Mouse (Mus musculus): ENCODE data around the gene Chmp4b. TPM values are rescaled to one million over a fixed set of nuclear protein-coding genes. Genes with fewer than 3 reads are reported as not detected.

Chmp4b gene
- total and polyA plus RNA-seq, 3 experiments = 118 to 196 TPM; not detected in 1

DNA sequence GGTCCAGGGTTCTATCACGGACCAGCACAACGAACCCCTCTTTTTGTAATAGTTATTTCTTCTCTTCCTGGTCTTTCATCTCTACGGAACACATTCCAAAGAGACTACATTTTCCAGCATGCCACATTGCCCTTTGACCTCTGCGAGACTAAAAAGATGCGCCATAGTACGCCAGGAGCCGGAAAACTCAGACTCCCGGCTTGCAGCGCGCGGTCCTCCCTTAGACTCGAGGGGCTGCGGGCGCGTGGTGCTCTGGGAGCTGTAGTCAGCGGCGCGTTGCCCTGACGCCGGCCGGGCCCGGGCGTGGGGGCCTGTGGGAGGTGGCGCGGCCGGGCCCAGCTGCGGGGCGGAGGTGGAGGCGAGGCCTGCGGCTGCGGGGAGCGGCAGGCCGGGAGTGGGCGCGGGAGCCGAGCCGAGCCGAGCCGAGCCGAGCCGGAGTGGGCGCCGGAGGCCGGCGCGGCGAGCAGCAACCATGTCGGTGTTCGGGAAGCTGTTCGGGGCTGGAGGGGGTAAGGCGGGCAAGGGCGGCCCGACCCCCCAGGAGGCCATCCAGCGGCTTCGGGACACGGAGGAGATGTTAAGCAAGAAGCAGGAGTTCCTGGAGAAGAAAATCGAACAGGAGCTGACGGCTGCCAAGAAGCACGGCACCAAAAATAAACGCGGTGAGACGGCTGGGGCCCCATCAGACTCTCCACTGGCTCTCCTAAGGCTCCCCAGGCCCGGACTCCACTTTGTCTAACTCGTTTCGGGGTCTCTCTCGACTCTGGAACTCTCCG lies 5.4 kb downstream of the Chmp4b start (continued):
- TF ChIP-seq TBP (IDR thresholded peaks at IDR 0.05; ENCODE audit: low read depth, low read length) (peak; percentile 82), USF2 (IDR thresholded peaks at IDR 0.05; ENCODE audit: borderline replicate concordance in 1 of 2, insufficient read depth in 1 of 2, low read depth in 1 of 2, low read length in 2 of 2) (no peak)

DNA sequence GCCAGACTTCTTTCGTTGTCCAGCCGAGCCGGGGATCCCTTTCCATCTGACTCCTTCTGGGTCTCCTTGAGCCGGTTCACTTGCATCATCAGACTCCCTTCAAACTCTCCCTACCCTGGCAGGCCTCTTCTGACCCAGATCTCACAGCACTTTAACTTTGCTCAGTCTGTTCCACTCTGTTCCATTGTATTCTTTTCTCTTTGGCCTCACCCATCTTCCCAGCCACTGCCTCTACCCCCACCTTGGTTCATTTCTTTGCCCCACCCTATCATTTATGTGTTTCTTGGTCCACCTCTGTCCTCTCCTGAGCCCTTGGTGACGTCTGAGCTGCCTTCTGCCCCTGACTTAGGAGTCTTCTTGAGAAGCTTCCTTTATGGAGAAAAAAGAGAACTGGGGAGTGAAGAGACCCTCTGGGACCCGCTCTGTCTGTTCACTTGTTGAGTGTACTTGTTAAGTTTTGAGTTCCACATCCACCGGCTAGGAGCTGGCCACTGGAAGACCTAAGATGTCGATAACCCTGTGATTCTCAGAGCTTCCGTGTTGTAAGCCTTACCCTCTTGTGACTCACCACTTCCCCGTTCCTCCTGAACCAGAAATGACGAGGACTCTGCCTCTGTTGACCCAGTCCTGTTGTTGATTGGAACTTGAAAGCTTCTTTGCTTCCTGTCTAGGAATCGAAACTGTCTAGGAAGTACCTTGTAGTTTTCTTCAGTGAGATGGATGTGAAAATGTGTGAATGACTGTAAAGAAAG lies 6.2 kb downstream of the Chmp4b start:
- peak overlapping the region; percentile 96 to 98 for H3K4me3 ChIP-seq (ENCODE audit: control insufficient read depth in 1 of 2, insufficient read depth in 1 of 2, low read depth in 2 of 2, low read length in 2 of 2)
- DNase-seq (ENCODE audit: low read depth, low spot score) = peak; percentile 88
- peak overlapping the region; percentile 78 for H3K27ac ChIP-seq (ENCODE audit: control insufficient read depth, low read depth, low read length)
- peak overlapping the region; percentile 97 for H3K9ac ChIP-seq (ENCODE audit: control insufficient read depth, low read depth, low read length, poor library complexity, severe bottlenecking)
- no peaks in the 10 kb centered on the region for H3K9me3 ChIP-seq (replicated peaks; ENCODE audit: insufficient read depth, low read length)
- H3K4me1 ChIP-seq (ENCODE audit: control insufficient read depth in 1 of 2, insufficient read depth in 2 of 2, low read length in 2 of 2) = peaks cover 8 to 20% of the 10 kb centered on the region in 2 experiments
- TF ChIP-seq TAL1 (IDR thresholded peaks at IDR 0.05; ENCODE audit: low read length) (no peak), POLR2AphosphoS5 (IDR thresholded peaks at IDR 0.05; ENCODE audit: borderline replicate concordance, low read depth, low read length) (no peak), ELF1 (IDR thresholded peaks at IDR 0.05; ENCODE audit: low read depth, low read length) (peak; percentile 82), CHD2 (IDR thresholded peaks at IDR 0.05; ENCODE audit: low read length) (no peak), GABPA (IDR thresholded peaks at IDR 0.05; ENCODE audit: low read depth, low read length) (no peak), TBP (IDR thresholded peaks at IDR 0.05; ENCODE audit: low read depth, low read length) (peak; percentile 70), POLR2A (IDR thresholded peaks at IDR 0.05; ENCODE audit: control insufficient read depth in 1 of 2, insufficient read depth in 1 of 2, low read depth in 1 of 2, low read length in 2 of 2, poor library complexity in 1 of 2) (peak in 1 of 2 experiments; percentile 68; a peak in 2 of 4 replicates), ZNF384 (IDR thresholded peaks at IDR 0.05; ENCODE audit: low read depth, low read length) (no peak), HCFC1 (IDR thresholded peaks at IDR 0.05; ENCODE audit: low read depth, low read length) (peak; percentile 72), MXI1 (IDR thresholded peaks at IDR 0.05; ENCODE audit: low read depth, low read length) (peak; percentile 45; the same call in 1 of the 2 replicates), SIN3A (IDR thresholded peaks at IDR 0.05; ENCODE audit: low read length) (peak; percentile 84), MAZ (IDR thresholded peaks at IDR 0.05; ENCODE audit: low read depth, low read length) (0 out of 2 replicates have a peak, but pooled peaks have one; percentile 43), ETS1 (IDR thresholded peaks at IDR 0.05; ENCODE audit: low read depth, low read length) (0 out of 2 replicates have a peak, but pooled peaks have one; percentile 33)
- peaks cover 2 to 14% of the 10 kb centered on the region in 2 experiments; a peak in 2 of 4 replicates for H3K36me3 ChIP-seq (ENCODE audit: control insufficient read depth in 1 of 2, insufficient read depth in 2 of 2, low read length in 2 of 2)
- H3K27me3 ChIP-seq (ENCODE audit: control insufficient read depth in 1 of 2, insufficient read depth in 2 of 2, low read length in 2 of 2) = no peaks in the 10 kb centered on the region
- H3K79me2 ChIP-seq (ENCODE audit: control insufficient read depth, insufficient read depth, low read length, poor library complexity) = peaks cover 39% of the 10 kb centered on the region

DNA sequence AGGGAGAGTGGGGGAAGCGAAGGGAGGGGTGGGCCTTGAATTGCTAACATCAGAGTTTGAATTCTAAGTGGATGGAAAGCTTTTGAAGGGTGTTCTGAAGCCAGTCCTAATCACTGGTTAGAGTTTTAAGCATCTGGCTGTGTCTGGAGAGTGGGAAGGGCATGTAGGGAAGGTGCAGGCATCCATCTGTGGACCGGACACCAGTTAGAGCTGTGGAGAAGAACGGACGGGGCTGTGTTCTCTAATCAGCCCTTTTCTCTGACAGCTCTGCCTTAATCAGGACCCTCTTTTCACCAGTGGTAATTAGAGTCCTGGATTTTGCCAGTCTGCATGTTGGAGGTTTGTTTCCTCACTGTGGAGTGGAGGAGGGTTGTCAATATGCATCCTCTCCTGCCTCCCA lies 7.6 kb downstream of the Chmp4b start:
- Histone ChIP-seq H3K4me3 (ENCODE audit: control insufficient read depth in 1 of 2, insufficient read depth in 1 of 2, low read depth in 2 of 2, low read length in 2 of 2) (no peak overlapping the region), H3K79me2 (ENCODE audit: control insufficient read depth, insufficient read depth, low read length, poor library complexity) (peaks cover 43% of the 10 kb centered on the region), H3K4me1 (ENCODE audit: control insufficient read depth in 1 of 2, insufficient read depth in 2 of 2, low read length in 2 of 2) (peaks cover 8 to 20% of the 10 kb centered on the region in 2 experiments), H3K9me3 (replicated peaks; ENCODE audit: insufficient read depth, low read length) (no peaks in the 10 kb centered on the region), H3K27ac (ENCODE audit: control insufficient read depth, low read depth, low read length) (no peak overlapping the region), H3K36me3 (ENCODE audit: control insufficient read depth in 1 of 2, insufficient read depth in 2 of 2, low read length in 2 of 2) (peaks cover 4 to 14% of the 10 kb centered on the region in 2 experiments; a peak in 3 of 4 replicates), H3K9ac (ENCODE audit: control insufficient read depth, low read depth, low read length, poor library complexity, severe bottlenecking) (no peak overlapping the region), H3K27me3 (ENCODE audit: control insufficient read depth in 1 of 2, insufficient read depth in 2 of 2, low read length in 2 of 2) (no peaks in the 10 kb centered on the region)
- DNase-seq (ENCODE audit: low read depth, low spot score) = no peak
- no peak for TF ChIP-seq RAD21 (IDR thresholded peaks at IDR 0.05; ENCODE audit: low read depth, low read length)
- no peak for TF ChIP-seq POLR2A (IDR thresholded peaks at IDR 0.05; ENCODE audit: control insufficient read depth in 1 of 2, insufficient read depth in 1 of 2, low read depth in 1 of 2, low read length in 2 of 2, poor library complexity in 1 of 2)
- TF ChIP-seq TBP (IDR thresholded peaks at IDR 0.05; ENCODE audit: low read depth, low read length) = no peak
- no peak for TF ChIP-seq ZC3H11A (IDR thresholded peaks at IDR 0.05; ENCODE audit: low read depth, low read length)
- no peak for TF ChIP-seq NELFE (IDR thresholded peaks at IDR 0.05; ENCODE audit: low read depth, low read length)
- TF ChIP-seq E2F4 (IDR thresholded peaks at IDR 0.05; ENCODE audit: borderline replicate concordance, low read depth, low read length) = no peak
- TF ChIP-seq TCF12 (IDR thresholded peaks at IDR 0.05; ENCODE audit: low read depth, low read length) = no peak
- TF ChIP-seq CHD1 (IDR thresholded peaks at IDR 0.05; ENCODE audit: low read depth, low read length) = no peak
- no peak for TF ChIP-seq MAZ (IDR thresholded peaks at IDR 0.05; ENCODE audit: low read depth, low read length)
- no peak for TF ChIP-seq HCFC1 (IDR thresholded peaks at IDR 0.05; ENCODE audit: low read depth, low read length)
- no peak for TF ChIP-seq KAT2A (conservative IDR thresholded peaks at IDR 0.05; ENCODE audit: low read depth, low read length)
- TF ChIP-seq GABPA (IDR thresholded peaks at IDR 0.05; ENCODE audit: low read depth, low read length) = no peak
- no peak for TF ChIP-seq JUND (IDR thresholded peaks at IDR 0.05; ENCODE audit: low read depth, low read length)
- TF ChIP-seq ELF1 (IDR thresholded peaks at IDR 0.05; ENCODE audit: low read depth, low read length) = no peak
- no peak for TF ChIP-seq USF1 (IDR thresholded peaks at IDR 0.05; ENCODE audit: low read depth, low read length)
